Mouse (Mus musculus): ENCODE results near the gene Gjd3. TPM values are rescaled to one million over a fixed set of nuclear protein-coding genes. Genes with fewer than 3 reads are reported as not detected.
"Not testable (repeated sequence)": the region's sequence is repeated elsewhere in the genome, so short reads cannot be mapped to it uniquely, and the experiment has no call there.

Gene Gjd3
- polyA plus RNA-seq, 1 experiment: 2.9 TPM

DNA sequence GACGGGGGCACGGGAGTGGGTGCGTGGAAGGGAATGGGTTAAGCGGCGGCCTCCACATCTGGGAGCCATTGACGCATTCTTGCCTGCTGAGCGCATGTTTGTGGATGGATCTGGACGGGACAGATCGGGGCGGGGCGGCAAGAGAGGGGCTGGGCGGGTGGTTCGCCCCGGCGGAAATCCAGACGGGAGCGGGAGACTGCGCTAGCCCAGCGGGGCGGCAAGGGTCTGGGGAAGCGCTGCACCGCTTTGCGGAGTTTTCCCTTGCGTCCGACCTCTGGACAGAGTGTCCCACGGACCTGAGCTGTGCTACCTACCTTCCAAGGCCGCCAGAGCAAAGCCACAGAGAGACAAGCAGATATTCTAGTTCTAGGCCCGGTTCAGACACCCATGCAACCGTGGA, 46.6 kb downstream of the Gjd3 start:
- peak in 1 of 2 experiments; percentile 5 for DNase-seq (ENCODE audit: extremely low spot score in 1 of 2, low spot score in 1 of 2)

DNA sequence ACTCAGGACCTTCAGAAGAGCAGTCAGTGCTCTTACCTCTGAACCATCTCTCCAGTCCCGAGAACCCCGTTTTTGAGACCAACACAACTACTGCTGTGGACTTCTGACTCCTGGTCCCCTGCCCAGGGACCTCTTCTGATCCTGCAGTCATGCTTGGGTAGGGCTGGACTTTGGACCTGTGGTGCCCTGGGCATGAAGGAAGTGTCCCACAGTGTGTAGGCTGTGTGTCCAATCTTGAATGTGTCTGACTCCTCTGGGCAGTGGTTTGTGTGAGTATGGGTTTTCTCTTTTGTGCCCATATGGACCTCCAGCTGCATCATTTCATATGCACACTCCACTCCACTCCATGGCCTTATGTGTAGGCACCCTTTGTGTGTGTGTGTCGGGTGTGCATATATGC, 47.7 kb downstream of the Gjd3 start:
- no peak for DNase-seq (ENCODE audit: extremely low spot score in 1 of 2, low spot score in 1 of 2)

- DNase-seq (ENCODE audit: extremely low spot score in 1 of 2, low spot score in 1 of 2): no peak
Measured at GRCm38 (mm10) chr11:98934367-98934766, 48.4 kb downstream of the Gjd3 start.

GRCm38 (mm10) chr11:98933847-98934246, 49.0 kb downstream of the Gjd3 start:
- not testable (repeated sequence) for DNase-seq (ENCODE audit: extremely low spot score in 1 of 2, low spot score in 1 of 2)

DNA sequence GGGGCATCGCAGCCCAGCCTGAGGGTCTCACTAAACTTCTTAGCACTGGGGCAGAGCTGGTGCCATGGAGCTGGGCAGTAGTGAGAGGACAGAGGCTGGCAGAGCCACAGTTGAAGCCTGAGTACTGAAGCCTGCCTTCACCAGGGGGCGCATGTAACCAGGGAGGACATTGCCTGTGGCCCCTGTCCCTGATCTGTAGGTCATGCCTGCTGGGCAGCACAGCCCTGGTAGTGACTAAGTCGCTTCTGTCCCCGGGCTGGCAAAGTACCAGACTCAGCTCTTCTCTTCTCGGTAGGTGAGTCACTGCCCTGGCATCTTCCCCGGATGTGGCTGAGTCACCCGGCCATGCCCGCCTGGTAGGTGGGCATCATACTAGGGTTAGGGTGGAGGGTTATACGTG, 49.7 kb downstream of the Gjd3 start:
- peak in 1 of 2 experiments; percentile 84 for DNase-seq (ENCODE audit: extremely low spot score in 1 of 2, low spot score in 1 of 2)

GRCm38 (mm10) chr11:98932293-98933091, 50.3 kb downstream of the Gjd3 start:
- no peak for DNase-seq (ENCODE audit: extremely low spot score in 1 of 2, low spot score in 1 of 2)

Other genes starting within 250 kb of the Gjd3 start
- gene Thra, start 242.4 kb downstream of the Gjd3 start, polyA plus RNA-seq (2012; rRNA removed): 770 and 851 TPM in 2 replicates
- gene Nr1d1, start 207.7 kb downstream of the Gjd3 start, polyA plus RNA-seq (2012; rRNA removed): 124 and 126 TPM in 2 replicates
- gene Msl1, start 187.5 kb downstream of the Gjd3 start, polyA plus RNA-seq (2012; rRNA removed): 112 and 123 TPM in 2 replicates
- 47.8 TPM in 2 replicates for gene Casc3, start 178.1 kb downstream of the Gjd3 start, polyA plus RNA-seq (2012; rRNA removed)
- 167 and 174 TPM in 2 replicates for gene Rapgefl1, start 146.2 kb downstream of the Gjd3 start, polyA plus RNA-seq (2012; rRNA removed)
- 26.3 and 26.7 TPM in 2 replicates for gene Wipf2, start 119.4 kb downstream of the Gjd3 start, polyA plus RNA-seq (2012; rRNA removed)
- 0.62 and 0.67 TPM in 2 replicates for gene Cdc6, start 75.2 kb downstream of the Gjd3 start, polyA plus RNA-seq (2012; rRNA removed)
- 6.4 and 7.9 TPM in 2 replicates for gene Rara, start 55.2 kb downstream of the Gjd3 start, polyA plus RNA-seq (2012; rRNA removed)
- gene Top2a, start 41.2 kb upstream of the Gjd3 start, polyA plus RNA-seq (2012; rRNA removed): 2.1 and 3.1 TPM in 2 replicates
- 64.3 and 86.3 TPM in 2 replicates for gene Igfbp4, start 58.2 kb upstream of the Gjd3 start, polyA plus RNA-seq (2012; rRNA removed)
- gene Tns4, start 106.3 kb upstream of the Gjd3 start, polyA plus RNA-seq (2012; rRNA removed): 0.19 and 0.34 TPM in 2 replicates
- gene Ccr7, start 172.1 kb upstream of the Gjd3 start, polyA plus RNA-seq (2012; rRNA removed): 0.14 and 0.19 TPM in 2 replicates
- 93.5 and 97.6 TPM in 2 replicates for gene Smarce1, start 248.0 kb upstream of the Gjd3 start, polyA plus RNA-seq (2012; rRNA removed)